Mouse (Mus musculus): ENCODE results near the gene Gm20425. TPM values are rescaled to one million over a fixed set of nuclear protein-coding genes. Genes with fewer than 3 reads are reported as not detected.

Gm20425 gene
- polyA plus RNA-seq, 1 experiment from 2014 or later: 1.9 TPM

GRCm38 (mm10) chr9:103153286-103153685, 76.8 kb downstream of the Gm20425 start:
- Histone ChIP-seq H3K27me3 (ENCODE audit: insufficient read depth, low read length) (no peaks in the 10 kb centered on the region), H3K4me2 (ENCODE audit: low read length) (no peak overlapping the region), H3K36me3 (ENCODE audit: insufficient read depth, low read length) (no peaks in the 10 kb centered on the region), H3K27ac (no peak overlapping the region), H3K4me3 (replicated peaks; ENCODE audit: low read depth, low read length) (no peak overlapping the region), H3K9ac (ENCODE audit: low read depth, low read length) (no peak overlapping the region), H3K9me3 (replicated peaks; ENCODE audit: low read length) (no peaks in the 10 kb centered on the region), H3K4me1 (replicated peaks; ENCODE audit: insufficient read depth, low read length) (no peaks in the 10 kb centered on the region)
- 68% methylated on average over 5 of the region's 5 CpGs for WGBS
- DNase-seq (ENCODE audit: low spot score): no peak
- ATAC-seq (replicated peaks; ENCODE audit: low FRiP score, low read depth): no peak
- no peak for TF ChIP-seq CTCF (IDR thresholded peaks at IDR 0.05; ENCODE audit: low read depth)

- Histone ChIP-seq H3K4me2 (ENCODE audit: low read length) (no peak overlapping the region), H3K27me3 (ENCODE audit: insufficient read depth, low read length) (no peaks in the 10 kb centered on the region), H3K36me3 (ENCODE audit: insufficient read depth, low read length) (no peaks in the 10 kb centered on the region), H3K9me3 (replicated peaks; ENCODE audit: low read length) (no peaks in the 10 kb centered on the region), H3K4me1 (replicated peaks; ENCODE audit: insufficient read depth, low read length) (no peaks in the 10 kb centered on the region), H3K4me3 (replicated peaks; ENCODE audit: low read depth, low read length) (no peak overlapping the region), H3K9ac (ENCODE audit: low read depth, low read length) (no peak overlapping the region), H3K27ac (no peak overlapping the region)
- no peak for DNase-seq (ENCODE audit: low spot score)
- no peak for TF ChIP-seq CTCF (IDR thresholded peaks at IDR 0.05; ENCODE audit: low read depth)
- 77% methylated on average over 12 of the region's 12 CpGs for WGBS
- ATAC-seq (replicated peaks; ENCODE audit: low FRiP score, low read depth): no peak
Observed at GRCm38 (mm10) chr9:103149074-103149799, 80.9 kb downstream of the Gm20425 start.

- Histone ChIP-seq H3K36me3 (ENCODE audit: insufficient read depth, low read length) (no peaks in the 10 kb centered on the region), H3K27ac (no peak overlapping the region)
- WGBS: 63% methylated on average over 13 of the region's 13 CpGs
Observed at GRCm38 (mm10) chr9:103147103-103147502, 83.0 kb downstream of the Gm20425 start.

GRCm38 (mm10) chr9:103146703-103147102, 83.4 kb downstream of the Gm20425 start:
- ATAC-seq (replicated peaks; ENCODE audit: low FRiP score, low read depth) (no peak; the same call in 1 of the 2 replicates), DNase-seq (ENCODE audit: low spot score) (no peak)
- Histone ChIP-seq H3K36me3 (ENCODE audit: insufficient read depth, low read length) (no peaks in the 10 kb centered on the region), H3K27ac (no peak overlapping the region), H3K4me3 (replicated peaks; ENCODE audit: low read depth, low read length) (no peak overlapping the region), H3K27me3 (ENCODE audit: insufficient read depth, low read length) (no peaks in the 10 kb centered on the region), H3K9me3 (replicated peaks; ENCODE audit: low read length) (no peaks in the 10 kb centered on the region), H3K9ac (ENCODE audit: low read depth, low read length) (no peak overlapping the region), H3K4me1 (replicated peaks; ENCODE audit: insufficient read depth, low read length) (no peaks in the 10 kb centered on the region), H3K4me2 (ENCODE audit: low read length) (no peak overlapping the region; the same call in 1 of the 2 replicates)
- WGBS: 33% methylated on average over 9 of the region's 9 CpGs
- no peak for TF ChIP-seq CTCF (IDR thresholded peaks at IDR 0.05; ENCODE audit: low read depth)

More at GRCm38 (mm10) chr9:103147103-103147502, 83.0 kb downstream of the Gm20425 start:
- TF ChIP-seq CTCF (IDR thresholded peaks at IDR 0.05; ENCODE audit: low read depth): no peak
- H3K9me3 ChIP-seq (replicated peaks; ENCODE audit: low read length): no peaks in the 10 kb centered on the region
- no peaks in the 10 kb centered on the region for H3K4me1 ChIP-seq (replicated peaks; ENCODE audit: insufficient read depth, low read length)
- no peak for DNase-seq (ENCODE audit: low spot score)
- no peak overlapping the region for H3K9ac ChIP-seq (ENCODE audit: low read depth, low read length)
- H3K4me2 ChIP-seq (ENCODE audit: low read length): no peak overlapping the region
- no peaks in the 10 kb centered on the region for H3K27me3 ChIP-seq (ENCODE audit: insufficient read depth, low read length)
- no peak for ATAC-seq (replicated peaks; ENCODE audit: low FRiP score, low read depth)
- H3K4me3 ChIP-seq (replicated peaks; ENCODE audit: low read depth, low read length): no peak overlapping the region

- DNase-seq (ENCODE audit: low spot score) (no peak), ATAC-seq (replicated peaks; ENCODE audit: low FRiP score, low read depth) (no peak)
- no peaks in the 10 kb centered on the region for H3K27me3 ChIP-seq (ENCODE audit: insufficient read depth, low read length)
- H3K27ac ChIP-seq: no peak overlapping the region
- H3K4me1 ChIP-seq (replicated peaks; ENCODE audit: insufficient read depth, low read length): no peaks in the 10 kb centered on the region
- H3K4me3 ChIP-seq (replicated peaks; ENCODE audit: low read depth, low read length): no peak overlapping the region
- H3K9me3 ChIP-seq (replicated peaks; ENCODE audit: low read length): no peaks in the 10 kb centered on the region
- H3K36me3 ChIP-seq (ENCODE audit: insufficient read depth, low read length): no peaks in the 10 kb centered on the region
- no peak for TF ChIP-seq CTCF (IDR thresholded peaks at IDR 0.05; ENCODE audit: low read depth)
- WGBS: 86% methylated on average over 10 of the region's 10 CpGs
- no peak overlapping the region; the same call in 1 of the 2 replicates for H3K4me2 ChIP-seq (ENCODE audit: low read length)
- no peak overlapping the region for H3K9ac ChIP-seq (ENCODE audit: low read depth, low read length)
Observed at GRCm38 (mm10) chr9:103146257-103146656, 83.8 kb downstream of the Gm20425 start.

- H3K27ac ChIP-seq: no peak overlapping the region
- 60% methylated on average over 5 of the region's 5 CpGs for WGBS
- no peak for TF ChIP-seq CTCF (IDR thresholded peaks at IDR 0.05; ENCODE audit: low read depth)
Observed at GRCm38 (mm10) chr9:103145351-103145750, 84.8 kb downstream of the Gm20425 start.

More at GRCm38 (mm10) chr9:103145351-103145750, 84.8 kb downstream of the Gm20425 start:
- ATAC-seq (replicated peaks; ENCODE audit: low FRiP score, low read depth): no peak
- H3K4me3 ChIP-seq (replicated peaks; ENCODE audit: low read depth, low read length): no peak overlapping the region
- no peak overlapping the region for H3K4me2 ChIP-seq (ENCODE audit: low read length)
- no peaks in the 10 kb centered on the region for H3K27me3 ChIP-seq (ENCODE audit: insufficient read depth, low read length)
- no peak overlapping the region for H3K9ac ChIP-seq (ENCODE audit: low read depth, low read length)
- H3K9me3 ChIP-seq (replicated peaks; ENCODE audit: low read length): no peaks in the 10 kb centered on the region
- no peaks in the 10 kb centered on the region for H3K4me1 ChIP-seq (replicated peaks; ENCODE audit: insufficient read depth, low read length)
- no peak for DNase-seq (ENCODE audit: low spot score)
- no peaks in the 10 kb centered on the region for H3K36me3 ChIP-seq (ENCODE audit: insufficient read depth, low read length)

Data from kidney, postnatal 0 days (tissue).